Mouse (Mus musculus): ENCODE data around the gene 1700047I17Rik2.
"Not testable (repeated sequence)": the region's sequence is repeated elsewhere in the genome, so short reads cannot be mapped to it uniquely, and the experiment has no call there.

Gene 1700047I17Rik2

GRCm38 (mm10) chr12:55199306-55199705 lies at the start of gene 1700047I17Rik2:
Gene 1700047I17Rik2, plus strand, starts transcription at chr12:55199592.
- not testable (repeated sequence) for DNase-seq (ENCODE audit: extremely low read depth, low read depth, low spot score)

GRCm38 (mm10) chr12:55154559-55155448 lies 44.6 kb upstream of the 1700047I17Rik2 start, which contains the start of gene Srp54b:
Gene Srp54b, plus strand, starts transcription at chr12:55155104.
- not testable (repeated sequence) for DNase-seq (ENCODE audit: extremely low read depth, low read depth, low spot score)

GRCm38 (mm10) chr12:55155449-55155783 lies 44.0 kb upstream of the 1700047I17Rik2 start:
- DNase-seq (ENCODE audit: extremely low read depth, low read depth, low spot score): not testable (repeated sequence)

GRCm38 (mm10) chr12:55167034-55167557 lies 32.3 kb upstream of the 1700047I17Rik2 start:
- DNase-seq (ENCODE audit: extremely low read depth, low read depth, low spot score): not testable (repeated sequence)

GRCm38 (mm10) chr12:55187686-55188085 lies 11.7 kb upstream of the 1700047I17Rik2 start:
- DNase-seq (ENCODE audit: extremely low read depth, low read depth, low spot score): not testable (repeated sequence)

- DNase-seq (ENCODE audit: extremely low read depth, low read depth, low spot score): not testable (repeated sequence)
These were observed 10.3 kb upstream of the 1700047I17Rik2 start for GRCm38 (mm10) chr12:55189127-55189526.

- not testable (repeated sequence) for DNase-seq (ENCODE audit: extremely low read depth, low read depth, low spot score)
These were observed 407 bp downstream of the 1700047I17Rik2 start for GRCm38 (mm10) chr12:55199799-55200198.

- not testable (repeated sequence) for DNase-seq (ENCODE audit: extremely low read depth, low read depth, low spot score)
These were observed 13.6 kb downstream of the 1700047I17Rik2 start for GRCm38 (mm10) chr12:55212944-55213343.

- DNase-seq (ENCODE audit: extremely low read depth, low read depth, low spot score): not testable (repeated sequence)
These were observed 30.5 kb downstream of the 1700047I17Rik2 start, which contains the start of gene Srp54c for GRCm38 (mm10) chr12:55229626-55230519. Gene Srp54c, plus strand, starts transcription at chr12:55230168.

- DNase-seq (ENCODE audit: extremely low read depth, low read depth, low spot score): not testable (repeated sequence)
These were observed 31.1 kb downstream of the 1700047I17Rik2 start for GRCm38 (mm10) chr12:55230520-55230861.

GRCm38 (mm10) chr12:55242243-55242642 lies 42.9 kb downstream of the 1700047I17Rik2 start:
- DNase-seq (ENCODE audit: extremely low read depth, low read depth, low spot score): not testable (repeated sequence)

- DNase-seq (ENCODE audit: extremely low read depth, low read depth, low spot score): not testable (repeated sequence)
These were observed 62.6 kb downstream of the 1700047I17Rik2 start for GRCm38 (mm10) chr12:55261950-55262349.

GRCm38 (mm10) chr12:55263385-55263784 lies 64.0 kb downstream of the 1700047I17Rik2 start:
- DNase-seq (ENCODE audit: extremely low read depth, low read depth, low spot score): not testable (repeated sequence)

Data from fat pad, adult 2 months (tissue).